Mouse (Mus musculus) liver, embryonic 12.5 days (tissue): ENCODE data around the gene Sez6l. TPM values are rescaled to one million over a fixed set of nuclear protein-coding genes. Genes with fewer than 3 reads are reported as not detected.
"Not testable (repeated sequence)": the region's sequence is repeated elsewhere in the genome, so short reads cannot be mapped to it uniquely, and the experiment has no call there.

Experiments used
- ATAC-seq: fragments of 200-750 bp; cut with Nextera tagmentation; 2 replicates; pipeline ENCODE4 v1.8.0; 2017; ENCODE audit warnings: moderate number of reproducible peaks, mild to moderate bottlenecking, moderate library complexity
- H3K27ac ChIP-seq: fragments of 300-500 bp; sonication (generic); 2 replicates; pipeline ENCODE4 v1.5.1; 2016; ENCODE audit warnings: mild to moderate bottlenecking
- H3K27me3 ChIP-seq: fragments of 300-500 bp; sonication (generic); replicated peaks from 2 replicates; pipeline ENCODE4 v1.6.1; 2016; ENCODE audit warnings: mild to moderate bottlenecking, moderate library complexity
- H3K36me3 ChIP-seq: fragments of 300-500 bp; sonication (generic); 2 replicates; pipeline ENCODE4 v1.6.1; 2016; ENCODE audit warnings: mild to moderate bottlenecking, moderate library complexity
- H3K4me1 ChIP-seq: fragments of 300-500 bp; sonication (generic); 2 replicates; pipeline ENCODE4 v1.6.1; 2016
- H3K4me2 ChIP-seq: fragments of 300-500 bp; sonication (generic); 2 replicates; pipeline ENCODE4 v1.6.1; 2016; ENCODE audit warnings: mild to moderate bottlenecking, moderate library complexity
- H3K4me3 ChIP-seq: fragments of 300-500 bp; sonication (generic); 2 replicates; pipeline ENCODE4 v1.5.1; 2016; ENCODE audit warnings: mild to moderate bottlenecking, moderate library complexity
- H3K9ac ChIP-seq: fragments of 300-500 bp; sonication (generic); 2 replicates; pipeline ENCODE4 v1.6.1; 2016; ENCODE audit warnings: mild to moderate bottlenecking, moderate library complexity
- H3K9me3 ChIP-seq: fragments of 300-500 bp; sonication (generic); replicated peaks from 2 replicates; pipeline ENCODE4 v1.6.1; 2016; ENCODE audit warnings: mild to moderate bottlenecking, moderate library complexity
- WGBS: fragments of 180-500 bp; shearing (Covaris S2); methylation state at CpG from one replicate; pipeline ENCODE4 v1.1.7; 2016; ENCODE audit not compliant: insufficient replicate concordance; 5-methylcytosine and 5-hydroxymethylcytosine counted together
- polyA plus RNA-seq: library from polyadenylated mRNA; unstranded; fragments of >200 nt; fragmentation: Nextera tagmentation; extraction: Ambion mirVana; gene quantifications from 2 replicates; pipeline ENCODE4 v1.2.1, GENCODE M21; 2016

The Sez6l gene
- polyA plus RNA-seq, 1 experiment from 2014 or later: 0.06 TPM

DNA sequence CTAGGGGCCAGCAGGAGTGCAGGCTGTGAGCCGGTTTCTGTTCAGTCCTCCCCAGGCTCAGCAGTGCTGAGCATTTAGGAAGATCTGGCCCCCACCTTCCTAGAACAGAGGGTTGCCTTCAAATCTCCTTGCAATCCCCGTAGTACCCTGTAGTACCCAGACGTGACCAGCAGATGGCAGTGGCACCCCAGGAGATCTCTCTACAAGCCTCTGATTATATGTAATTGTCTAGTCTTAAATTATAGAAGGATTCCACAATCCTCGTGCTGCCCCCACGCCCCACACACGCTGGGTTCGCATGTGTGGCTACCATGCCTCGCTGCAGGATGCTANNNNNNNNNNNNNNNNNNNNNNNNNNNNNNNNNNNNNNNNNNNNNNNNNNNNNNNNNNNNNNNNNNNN, 144.0 kb downstream of the Sez6l start:
- H3K27me3 ChIP-seq: peaks cover 63% of the 10 kb centered on the region
- no peak for ATAC-seq
- H3K9me3 ChIP-seq: no peaks in the 10 kb centered on the region
- no peak overlapping the region for H3K27ac ChIP-seq
- no peak overlapping the region for H3K9ac ChIP-seq
- no peak overlapping the region for H3K4me3 ChIP-seq
- no peak overlapping the region for H3K4me2 ChIP-seq
- no peaks in the 10 kb centered on the region for H3K4me1 ChIP-seq
- 2% methylated on average over 8 of the region's 8 CpGs for WGBS
- H3K36me3 ChIP-seq: no peaks in the 10 kb centered on the region

DNA sequence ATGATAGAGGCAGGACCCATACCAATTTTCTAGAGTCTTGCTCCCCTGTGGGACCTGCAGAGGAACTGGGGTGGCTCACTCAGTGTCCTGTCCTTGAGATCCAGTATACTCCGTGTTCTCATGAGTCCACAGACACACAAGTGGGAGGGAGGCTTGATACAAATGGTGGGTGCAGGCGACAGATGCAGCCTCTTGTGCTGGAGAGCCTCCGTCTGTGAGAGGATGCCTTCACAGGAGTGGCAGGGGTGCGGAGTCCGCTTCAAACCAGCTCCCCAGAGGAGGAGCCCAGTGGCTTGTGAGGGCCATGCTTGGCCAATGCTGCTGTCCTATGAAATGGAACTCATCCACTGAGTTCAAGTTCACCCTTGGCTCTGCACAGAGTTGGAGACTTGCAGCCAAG, 145.0 kb downstream of the Sez6l start:
- Histone ChIP-seq H3K4me2 (no peak overlapping the region), H3K36me3 (no peaks in the 10 kb centered on the region), H3K9me3 (no peaks in the 10 kb centered on the region), H3K9ac (no peak overlapping the region), H3K4me3 (no peak overlapping the region), H3K27ac (no peak overlapping the region), H3K27me3 (peaks cover 60% of the 10 kb centered on the region), H3K4me1 (no peaks in the 10 kb centered on the region)
- no peak for ATAC-seq
- WGBS: 53% methylated on average over 5 of the region's 5 CpGs

DNA sequence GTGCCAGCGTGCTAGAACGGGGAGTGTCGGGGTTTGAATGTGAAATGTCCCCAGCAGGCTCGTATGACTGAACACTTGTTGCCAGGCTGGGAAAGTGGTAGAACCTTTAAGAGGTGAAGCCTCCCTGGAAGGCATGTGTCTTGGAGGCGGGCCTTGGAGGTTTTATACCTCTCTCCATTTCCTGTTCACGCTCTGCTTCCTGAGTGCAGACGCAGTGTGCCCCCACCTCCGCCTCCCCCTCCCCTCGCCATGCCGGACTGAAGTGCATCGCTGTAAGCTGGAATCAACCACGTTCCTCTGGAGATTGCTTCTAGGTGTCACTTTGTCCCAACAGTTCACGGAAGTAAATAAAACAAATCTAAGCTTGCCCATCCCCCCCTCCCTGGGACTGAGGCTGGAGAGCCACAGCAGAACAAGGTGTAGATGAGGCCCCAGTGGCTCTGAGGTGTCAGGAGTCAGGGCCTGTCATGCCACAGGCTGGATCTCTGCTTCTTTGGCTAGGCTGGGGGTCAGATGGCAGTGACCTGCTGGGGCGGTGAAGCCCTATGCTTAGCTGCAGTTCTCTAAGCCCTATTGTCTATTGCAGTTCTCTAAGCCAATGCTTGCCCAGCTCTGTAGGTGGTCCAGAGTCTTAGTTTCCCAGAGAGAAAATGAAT, 145.7 kb downstream of the Sez6l start:
- no peaks in the 10 kb centered on the region for H3K4me1 ChIP-seq
- H3K27ac ChIP-seq: no peak overlapping the region
- 29% methylated on average over 14 of the region's 14 CpGs for WGBS
- peaks cover 61% of the 10 kb centered on the region for H3K27me3 ChIP-seq
- no peak for ATAC-seq
- H3K36me3 ChIP-seq: no peaks in the 10 kb centered on the region
- no peak overlapping the region for H3K4me2 ChIP-seq
- H3K9ac ChIP-seq: no peak overlapping the region
- H3K4me3 ChIP-seq: no peak overlapping the region
- no peaks in the 10 kb centered on the region for H3K9me3 ChIP-seq

DNA sequence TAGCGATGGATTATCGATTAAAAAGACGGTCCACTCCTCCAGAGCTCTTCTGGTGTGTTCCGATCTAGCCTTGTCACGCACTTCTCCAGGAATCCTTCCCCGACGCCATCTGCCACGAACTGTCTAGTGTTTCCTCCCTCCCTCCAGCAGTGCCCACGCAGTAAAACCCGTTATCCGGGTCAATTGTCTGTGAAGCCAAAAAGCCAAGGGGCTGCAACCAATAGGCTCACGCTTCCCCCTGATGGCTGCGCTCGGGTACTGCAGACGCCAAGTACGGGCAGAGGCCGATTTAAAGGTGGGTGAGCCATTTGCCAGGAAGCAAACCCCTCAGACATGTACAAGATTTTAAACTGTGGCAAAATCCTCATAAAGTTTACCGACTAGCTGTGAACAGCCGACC, 148.0 kb downstream of the Sez6l start:
- Histone ChIP-seq H3K27ac (no peak overlapping the region), H3K36me3 (no peaks in the 10 kb centered on the region), H3K9me3 (no peaks in the 10 kb centered on the region), H3K9ac (no peak overlapping the region), H3K4me1 (no peaks in the 10 kb centered on the region), H3K4me2 (no peak overlapping the region), H3K27me3 (peaks cover 73% of the 10 kb centered on the region), H3K4me3 (no peak overlapping the region)
- no peak for ATAC-seq
- 14% methylated on average over 19 of the region's 19 CpGs for WGBS

DNA sequence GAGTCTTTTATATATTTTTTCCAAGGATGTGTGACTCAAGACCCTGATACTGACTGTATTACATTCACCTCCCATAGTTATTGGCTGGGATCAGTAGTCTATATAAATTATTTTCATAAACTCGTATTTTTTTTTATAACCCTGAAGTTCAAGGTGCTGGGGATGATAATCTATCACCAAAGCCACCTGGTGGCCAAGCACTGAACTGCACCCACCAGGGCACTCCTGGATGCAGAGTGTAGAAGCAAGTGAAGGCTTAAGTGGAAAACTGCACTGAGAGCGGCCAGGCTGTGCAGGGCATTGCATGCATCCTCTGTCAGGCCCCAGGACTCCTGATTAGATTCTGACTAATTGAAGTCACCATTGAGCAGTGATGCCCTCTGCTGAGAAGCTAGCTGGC, 149.7 kb downstream of the Sez6l start:
- ATAC-seq: no peak
- WGBS: 25% methylated on average over 2 of the region's 2 CpGs
- Histone ChIP-seq H3K9me3 (no peaks in the 10 kb centered on the region), H3K36me3 (no peaks in the 10 kb centered on the region), H3K9ac (no peak overlapping the region), H3K27ac (no peak overlapping the region), H3K4me3 (no peak overlapping the region), H3K4me2 (no peak overlapping the region), H3K27me3 (peaks cover 74% of the 10 kb centered on the region), H3K4me1 (no peaks in the 10 kb centered on the region)

DNA sequence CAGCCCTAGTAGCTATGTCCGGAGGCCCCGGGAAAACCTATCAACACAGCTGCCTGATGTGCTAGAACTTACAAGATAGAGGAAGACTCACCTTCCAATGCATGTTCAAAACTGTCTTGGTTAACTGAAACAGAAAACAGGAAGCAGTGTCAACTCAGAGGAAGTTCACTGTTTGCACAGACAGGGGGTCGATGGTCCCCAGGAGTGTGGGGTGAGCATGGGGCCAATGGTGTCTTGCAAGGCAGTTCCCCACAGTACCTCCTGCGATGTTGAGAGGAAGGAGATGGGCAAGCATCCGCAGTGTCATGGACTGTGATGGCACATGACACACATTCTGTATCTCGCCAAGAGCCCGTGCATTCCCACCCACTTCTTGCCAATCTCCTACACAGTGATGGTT, 150.3 kb downstream of the Sez6l start:
- H3K4me2 ChIP-seq: no peak overlapping the region
- H3K4me3 ChIP-seq: no peak overlapping the region
- no peak overlapping the region for H3K9ac ChIP-seq
- ATAC-seq: no peak
- 43% methylated on average over 7 of the region's 7 CpGs for WGBS
- H3K9me3 ChIP-seq: no peaks in the 10 kb centered on the region
- no peaks in the 10 kb centered on the region for H3K4me1 ChIP-seq
- no peaks in the 10 kb centered on the region for H3K36me3 ChIP-seq
- peaks cover 67% of the 10 kb centered on the region for H3K27me3 ChIP-seq
- no peak overlapping the region for H3K27ac ChIP-seq

DNA sequence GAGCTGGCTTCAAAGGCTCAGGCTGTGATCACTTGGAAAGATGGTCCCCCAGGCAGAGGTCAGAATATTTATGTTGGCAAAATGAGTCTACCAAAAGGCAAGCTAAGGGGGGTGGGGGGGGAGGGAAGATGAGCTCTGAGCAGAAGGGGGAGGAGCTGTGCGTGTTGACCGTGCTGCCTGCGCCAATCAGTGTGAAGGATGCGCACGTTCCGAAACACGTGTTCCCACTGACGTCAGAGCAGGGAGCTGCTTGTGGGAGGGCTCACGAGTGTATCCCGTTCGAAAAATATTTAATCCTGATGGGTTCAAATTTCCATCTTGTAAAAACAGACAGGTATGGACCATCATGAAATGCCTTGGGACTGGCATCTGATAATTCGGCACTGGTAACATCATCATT, 157.4 kb downstream of the Sez6l start:
- Histone ChIP-seq H3K4me3 (no peak overlapping the region), H3K4me1 (no peaks in the 10 kb centered on the region), H3K9me3 (no peaks in the 10 kb centered on the region), H3K36me3 (no peaks in the 10 kb centered on the region), H3K4me2 (no peak overlapping the region), H3K27me3 (peaks cover 20% of the 10 kb centered on the region), H3K9ac (no peak overlapping the region), H3K27ac (no peak overlapping the region)
- ATAC-seq: no peak
- WGBS: 33% methylated on average over 12 of the region's 12 CpGs

DNA sequence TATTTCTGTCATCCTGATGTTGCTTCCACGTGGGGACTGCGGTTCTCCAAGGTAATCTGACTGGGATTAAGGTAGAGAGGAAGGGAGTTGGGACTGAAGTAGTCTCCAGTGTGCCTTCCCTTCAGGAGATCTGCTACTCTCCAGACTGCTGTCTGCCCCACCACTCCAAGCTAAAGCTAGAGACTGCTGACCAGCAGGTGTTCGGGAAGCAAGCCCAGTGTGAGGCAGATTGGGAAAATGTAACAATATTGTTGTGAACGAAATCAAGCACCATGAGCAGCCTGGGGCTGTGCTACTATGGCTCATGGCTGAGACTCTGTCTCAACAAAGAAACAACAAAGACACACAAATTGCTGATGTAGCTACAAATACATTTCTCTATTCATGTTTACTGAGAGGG, 159.0 kb downstream of the Sez6l start:
- no peak for ATAC-seq
- 53% methylated on average over 4 of the region's 4 CpGs for WGBS
- H3K27me3 ChIP-seq: peaks cover 11% of the 10 kb centered on the region; the same call in 1 of the 2 replicates

DNA sequence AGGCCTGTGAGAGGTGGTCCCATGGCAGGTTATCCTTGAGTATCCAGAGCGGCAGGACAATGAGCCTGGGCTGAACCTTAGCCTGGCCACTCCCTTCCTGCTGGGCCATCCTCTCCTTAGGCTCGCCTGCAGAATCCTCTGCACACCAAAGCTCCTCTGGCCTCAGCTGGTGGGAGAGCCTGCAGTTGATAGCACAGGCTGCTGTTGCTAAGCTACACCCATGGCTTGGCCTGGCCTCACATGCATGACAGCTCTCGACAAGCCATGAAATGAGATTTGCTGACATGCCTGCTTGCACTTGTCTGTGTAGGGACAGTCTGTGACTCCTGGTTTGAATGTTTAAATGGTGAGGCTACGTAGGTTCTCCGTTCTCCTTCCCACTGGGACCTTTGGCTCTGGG, 160.3 kb downstream of the Sez6l start:
- H3K4me3 ChIP-seq: no peak overlapping the region
- H3K27me3 ChIP-seq: peaks cover 24% of the 10 kb centered on the region
- no peaks in the 10 kb centered on the region for H3K4me1 ChIP-seq
- no peaks in the 10 kb centered on the region; the same call in 1 of the 2 replicates for H3K9me3 ChIP-seq
- no peak for ATAC-seq
- H3K4me2 ChIP-seq: no peak overlapping the region
- H3K9ac ChIP-seq: no peak overlapping the region
- H3K36me3 ChIP-seq: no peaks in the 10 kb centered on the region
- WGBS: 59% methylated on average over 5 of the region's 5 CpGs
- H3K27ac ChIP-seq: no peak overlapping the region

More for the DNA sequence above, 159.0 kb downstream of the Sez6l start:
- H3K4me1 ChIP-seq: no peaks in the 10 kb centered on the region
- no peaks in the 10 kb centered on the region; the same call in 1 of the 2 replicates for H3K9me3 ChIP-seq
- H3K4me3 ChIP-seq: no peak overlapping the region
- H3K4me2 ChIP-seq: no peak overlapping the region
- no peak overlapping the region for H3K9ac ChIP-seq
- no peaks in the 10 kb centered on the region for H3K36me3 ChIP-seq
- H3K27ac ChIP-seq: no peak overlapping the region

DNA sequence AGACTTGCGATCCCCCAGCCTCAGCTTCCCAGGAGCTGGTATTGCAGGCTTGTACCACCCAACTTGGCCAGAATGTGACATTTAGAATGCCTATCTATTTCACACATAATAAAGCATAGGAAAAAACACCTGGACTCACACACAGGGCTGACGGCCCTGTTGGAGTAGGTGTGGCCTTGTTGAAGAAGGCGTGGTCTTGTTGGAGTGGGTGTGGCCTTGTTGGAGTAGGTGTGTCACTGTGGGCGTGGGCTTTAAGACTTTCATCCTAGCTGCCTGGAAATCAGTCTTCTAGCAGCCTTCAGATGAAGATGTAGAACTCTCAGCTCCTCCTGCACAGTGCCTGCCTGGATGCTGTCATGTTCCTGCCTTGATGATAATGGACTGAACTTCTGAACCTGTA, 164.2 kb downstream of the Sez6l start:
- not testable (repeated sequence) for H3K4me3 ChIP-seq, H3K36me3 ChIP-seq, H3K9me3 ChIP-seq, H3K9ac ChIP-seq, H3K27ac ChIP-seq, H3K4me2 ChIP-seq, ATAC-seq, H3K4me1 ChIP-seq
- WGBS: 56% methylated on average over 4 of the region's 4 CpGs
- peaks cover 52% of the 10 kb centered on the region for H3K27me3 ChIP-seq

DNA sequence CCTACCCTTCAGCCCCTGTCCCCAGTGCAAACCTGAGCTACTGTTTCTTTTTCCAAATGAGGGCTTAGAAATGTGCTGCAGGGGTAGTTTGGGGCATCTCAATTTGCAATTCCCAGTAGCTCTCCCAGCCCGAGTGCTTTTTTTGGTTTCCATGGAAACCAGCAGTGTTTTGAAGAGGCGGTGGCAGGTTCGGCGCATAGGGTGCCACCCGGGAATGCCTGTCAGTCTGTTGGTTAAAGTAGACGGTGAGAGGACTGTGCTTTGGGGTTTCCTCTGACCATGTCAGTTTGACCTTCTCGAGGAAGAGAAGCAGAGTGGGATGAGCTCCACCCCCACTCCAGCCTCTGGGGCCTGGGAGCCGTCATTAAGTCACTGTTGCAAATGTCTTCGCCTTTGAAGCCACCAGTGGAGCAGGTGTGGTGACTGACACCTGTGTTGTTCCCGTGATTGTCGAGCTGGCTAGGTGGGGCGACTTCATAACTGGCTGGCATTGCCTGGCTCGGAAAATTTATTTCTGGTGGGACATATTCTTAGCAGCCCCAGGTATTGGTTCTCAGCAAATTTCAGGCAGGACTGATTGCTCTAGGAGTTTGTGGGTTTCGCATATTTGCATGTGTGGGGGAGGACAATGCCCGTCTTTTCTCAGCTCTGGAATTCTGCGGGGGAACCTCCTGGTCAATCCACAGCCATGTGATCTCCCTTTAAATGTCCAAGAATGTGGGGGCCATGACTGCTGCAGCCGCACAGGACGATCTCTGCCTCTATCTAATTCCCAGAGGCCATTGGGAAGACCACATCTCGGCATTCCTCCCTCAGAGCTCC, 165.3 kb downstream of the Sez6l start:
- H3K9ac ChIP-seq: no peak overlapping the region
- H3K4me1 ChIP-seq: 0 out of 2 replicates have a peak, but pooled peaks cover 3% of the 10 kb centered on the region
- ATAC-seq: no peak
- H3K36me3 ChIP-seq: no peaks in the 10 kb centered on the region
- WGBS: 21% methylated on average over 19 of the region's 19 CpGs
- H3K27me3 ChIP-seq: peaks cover 52% of the 10 kb centered on the region
- H3K27ac ChIP-seq: no peak overlapping the region
- H3K4me2 ChIP-seq: no peak overlapping the region
- no peaks in the 10 kb centered on the region; the same call in 1 of the 2 replicates for H3K9me3 ChIP-seq
- no peak overlapping the region for H3K4me3 ChIP-seq

DNA sequence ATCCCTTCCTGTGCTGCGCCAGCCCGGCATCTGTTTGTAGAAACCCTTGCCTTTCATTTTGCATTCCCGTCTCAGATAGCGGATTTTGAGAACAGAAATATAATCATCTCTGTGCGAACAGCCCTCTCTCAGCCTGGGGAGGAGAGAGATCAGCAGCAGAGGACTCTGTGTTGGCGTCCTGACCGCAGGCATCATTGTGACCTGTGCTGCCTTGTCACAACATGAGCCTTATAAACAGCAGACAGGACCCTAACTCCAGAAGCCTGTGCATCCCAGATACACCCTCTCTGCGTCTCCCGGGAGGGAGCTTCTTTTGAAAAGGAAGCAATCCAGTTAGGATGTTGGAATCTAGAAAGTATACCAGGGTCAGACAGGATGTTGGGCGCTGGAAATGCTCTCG, 165.9 kb downstream of the Sez6l start:
- H3K4me3 ChIP-seq: no peak overlapping the region
- H3K27me3 ChIP-seq: peaks cover 52% of the 10 kb centered on the region
- 48% methylated on average over 11 of the region's 11 CpGs for WGBS
- H3K36me3 ChIP-seq: no peaks in the 10 kb centered on the region
- ATAC-seq: no peak
- no peaks in the 10 kb centered on the region; the same call in 1 of the 2 replicates for H3K9me3 ChIP-seq
- no peak overlapping the region for H3K9ac ChIP-seq
- 0 out of 2 replicates have a peak, but pooled peaks cover 3% of the 10 kb centered on the region for H3K4me1 ChIP-seq
- no peak overlapping the region for H3K4me2 ChIP-seq
- no peak overlapping the region for H3K27ac ChIP-seq
